Mouse (Mus musculus) T-helper 1 cell (primary cell): ENCODE results near the gene Sft2d1.
"Not testable (repeated sequence)": the region's sequence is repeated elsewhere in the genome, so short reads cannot be mapped to it uniquely, and the experiment has no call there.

ENCODE experiments used
- in situ Hi-C: fragments of 300-600 bp; cut with MboI, MseI; formaldehyde crosslinking; loops from one replicate; pipeline ENCODE4 v1.15.1; 2025; ENCODE audit warnings: high pct_unique_total_duplicates

Gene Sft2d1

DNA sequence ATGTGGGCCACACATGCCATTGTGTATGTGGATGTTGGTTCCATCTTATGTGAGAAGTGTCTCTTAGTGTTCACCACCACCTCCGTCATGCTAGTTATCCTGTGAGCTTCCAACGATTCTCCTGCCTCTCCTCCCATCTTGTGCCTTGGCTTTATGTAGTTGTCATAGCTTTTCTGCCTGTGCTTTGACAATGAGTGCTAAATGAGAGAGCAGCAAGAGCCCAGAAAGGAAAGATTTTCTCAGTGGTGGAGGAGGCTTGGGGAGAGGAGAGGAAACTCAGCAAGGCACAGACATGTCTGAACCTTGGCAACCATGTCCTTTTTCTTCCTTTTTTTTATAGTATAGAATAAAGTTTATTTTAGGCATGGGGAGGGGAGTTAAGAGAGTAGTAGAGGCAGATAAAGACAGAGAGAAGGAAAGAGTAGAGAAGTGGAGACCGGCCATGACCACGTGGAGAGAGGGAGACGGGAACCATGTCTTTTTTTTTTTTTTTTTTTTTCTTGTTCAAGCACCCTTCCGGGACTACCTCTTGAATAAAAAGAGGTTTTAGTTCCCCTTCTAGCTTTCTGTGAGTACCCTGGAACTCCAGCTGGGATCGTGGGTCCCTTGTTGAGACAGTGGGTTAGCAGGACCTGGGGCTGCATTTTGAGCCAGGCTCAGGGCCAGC, 8.0 kb upstream of the Sft2d1 start:
- in situ Hi-C loops = loop anchor here (5.0 kb wide), 1 partner anchor 106 kb away; no protein-coding TSS in a partner anchor

DNA sequence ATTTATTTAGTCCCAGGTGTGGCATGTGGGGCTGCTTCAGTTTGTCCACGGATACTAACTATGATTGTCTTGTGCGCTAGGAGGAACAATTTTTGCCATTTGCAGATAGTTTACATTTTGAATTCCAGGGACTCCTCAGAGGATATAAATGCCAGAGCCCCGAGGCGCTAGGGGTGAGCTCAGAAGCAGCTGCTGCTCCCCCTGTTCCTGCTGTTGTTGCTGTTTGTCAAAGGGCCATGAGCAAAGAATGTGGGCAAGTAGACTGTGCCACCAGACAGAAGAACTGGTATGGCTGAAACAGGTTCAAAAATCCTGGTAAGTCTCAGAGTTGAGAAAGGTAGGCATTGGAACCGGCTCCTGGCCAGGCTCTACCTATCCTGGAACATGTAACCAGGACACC, 7.2 kb upstream of the Sft2d1 start:
- in situ Hi-C loops = loop anchor here (5.0 kb wide), 1 partner anchor 106 kb away; no protein-coding TSS in a partner anchor

DNA sequence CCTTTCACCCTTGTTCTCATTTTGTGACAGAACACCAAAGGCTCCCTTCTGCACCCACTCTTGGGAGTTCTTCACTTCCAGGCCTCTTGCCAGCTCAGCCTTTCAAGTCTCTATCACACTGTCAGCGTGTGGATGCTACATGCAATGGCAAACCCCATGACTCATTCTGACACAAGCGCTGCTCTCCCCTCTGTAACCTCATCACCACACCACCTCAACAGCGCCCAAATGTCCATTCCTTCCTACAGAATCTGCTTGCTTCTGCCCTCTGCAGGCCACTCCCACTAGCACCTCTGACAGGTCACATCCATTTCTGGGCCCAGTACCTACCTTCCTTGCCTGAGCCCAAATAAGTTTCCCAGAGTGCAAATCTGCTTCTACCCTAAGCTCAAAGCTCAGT, 5.1 kb upstream of the Sft2d1 start:
- in situ Hi-C loops = no loop called here

DNA sequence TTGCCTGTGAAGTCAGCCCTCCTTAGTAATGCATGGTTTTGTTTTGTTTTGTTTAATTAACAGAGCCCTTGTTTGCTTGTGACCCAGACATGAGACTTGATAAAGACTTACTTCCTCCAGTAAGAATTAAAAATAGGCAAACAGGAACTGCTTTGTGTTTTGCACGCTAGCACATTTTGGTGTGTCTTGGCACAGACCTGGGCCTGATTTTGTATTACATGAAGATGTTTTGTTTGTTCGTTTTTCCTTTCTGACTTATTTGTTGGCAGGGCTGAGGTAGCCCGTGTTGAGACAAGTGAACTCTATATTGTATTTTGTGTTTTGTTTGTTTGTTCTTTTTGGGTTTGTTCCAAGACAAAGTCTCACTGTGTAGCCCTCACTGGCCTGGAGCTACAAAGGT, 849 bp downstream of the Sft2d1 start:
- in situ Hi-C loops = no loop called here

DNA sequence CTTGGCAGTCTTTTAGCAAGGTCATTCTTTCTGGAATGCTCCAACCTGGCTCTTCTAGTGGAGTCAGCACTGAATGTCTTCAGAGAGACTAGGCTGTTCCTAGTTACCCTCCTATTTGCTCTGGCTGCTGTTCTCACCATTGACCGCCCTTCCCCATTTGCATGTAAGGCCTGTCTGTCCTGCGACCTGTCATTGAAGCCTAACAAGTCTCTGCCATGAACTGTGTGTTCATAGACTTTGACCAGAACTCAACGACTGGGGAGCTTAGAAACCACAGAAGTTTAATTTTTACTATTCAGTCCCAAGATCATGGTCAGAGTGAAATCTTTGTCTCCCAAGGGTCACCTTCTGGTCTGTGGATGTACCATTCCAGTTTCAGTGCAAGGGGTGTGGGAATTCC, 3.1 kb downstream of the Sft2d1 start:
- in situ Hi-C loops = no loop called here

DNA sequence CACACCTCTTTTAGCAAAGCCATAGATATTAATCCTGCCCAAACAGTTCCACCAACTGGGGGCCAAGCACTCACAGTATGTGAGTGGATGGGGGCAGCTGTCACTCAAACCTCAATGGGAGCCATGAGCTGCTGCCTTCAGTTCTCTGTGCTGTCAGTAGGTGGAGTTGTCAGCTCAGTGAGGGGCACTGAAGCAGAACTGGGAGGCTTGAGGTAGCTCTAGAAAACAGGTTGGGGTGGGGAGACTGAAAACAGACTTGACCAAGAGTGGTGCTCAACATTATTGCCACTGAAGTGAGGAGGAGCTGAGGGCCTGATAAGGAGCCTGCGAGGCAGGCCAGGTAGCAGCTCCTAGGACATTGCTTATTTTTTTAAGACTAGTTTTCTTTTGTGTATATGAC, 5.3 kb downstream of the Sft2d1 start:
- in situ Hi-C loops = no loop called here

DNA sequence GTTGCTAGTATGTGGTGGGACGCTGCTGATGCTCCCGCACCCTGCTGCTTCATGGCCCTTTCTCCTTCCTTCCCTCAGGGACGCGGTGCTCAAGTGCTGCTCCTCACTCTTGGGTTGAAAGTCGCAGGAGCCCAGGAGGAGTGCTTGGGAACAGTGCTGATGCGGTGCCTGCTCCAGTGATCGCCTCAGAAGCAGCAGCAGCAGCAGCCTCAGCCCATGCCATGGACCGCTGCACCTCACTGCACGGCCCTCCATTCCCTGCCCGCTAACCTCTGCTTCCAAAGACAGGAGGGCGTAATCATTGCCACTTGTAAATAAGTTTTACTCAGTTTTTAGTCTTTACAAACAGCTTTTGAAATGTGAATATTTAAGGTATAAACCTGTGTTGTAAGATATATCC, 16.0 kb downstream of the Sft2d1 start:
- in situ Hi-C loops = not testable (repeated sequence)

DNA sequence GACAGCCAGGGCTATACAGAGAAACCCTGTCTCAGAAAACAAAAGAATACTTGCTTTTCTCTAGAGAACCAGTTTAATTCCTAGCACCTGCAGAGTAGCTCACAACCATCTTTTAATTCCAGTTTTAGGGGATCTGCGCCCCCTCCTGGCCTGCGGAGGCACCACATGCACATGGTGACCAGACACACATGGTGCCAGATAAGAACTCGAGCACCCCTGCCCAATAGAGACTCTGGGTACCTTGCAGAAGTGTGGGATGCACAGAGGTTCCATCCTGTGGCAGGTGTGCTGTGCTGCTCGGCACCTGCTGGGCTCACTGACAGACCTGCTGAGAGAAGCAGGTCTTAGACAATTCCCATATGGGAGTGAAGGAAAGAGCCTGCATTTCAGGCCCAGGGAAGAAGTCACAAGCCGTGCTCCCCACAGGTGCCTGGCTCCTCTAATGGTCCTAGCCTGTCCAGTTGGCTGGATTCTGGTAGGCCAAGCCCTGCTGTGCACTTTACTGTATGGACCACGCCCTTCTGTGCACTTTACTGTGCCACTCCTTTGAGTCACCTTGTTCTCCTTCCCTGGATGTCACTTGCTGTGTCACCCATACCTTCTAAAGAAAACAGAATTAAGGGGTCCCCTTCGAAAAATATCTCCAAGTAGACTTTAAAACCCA, 17.7 kb downstream of the Sft2d1 start:
- in situ Hi-C loops = no loop called here

DNA sequence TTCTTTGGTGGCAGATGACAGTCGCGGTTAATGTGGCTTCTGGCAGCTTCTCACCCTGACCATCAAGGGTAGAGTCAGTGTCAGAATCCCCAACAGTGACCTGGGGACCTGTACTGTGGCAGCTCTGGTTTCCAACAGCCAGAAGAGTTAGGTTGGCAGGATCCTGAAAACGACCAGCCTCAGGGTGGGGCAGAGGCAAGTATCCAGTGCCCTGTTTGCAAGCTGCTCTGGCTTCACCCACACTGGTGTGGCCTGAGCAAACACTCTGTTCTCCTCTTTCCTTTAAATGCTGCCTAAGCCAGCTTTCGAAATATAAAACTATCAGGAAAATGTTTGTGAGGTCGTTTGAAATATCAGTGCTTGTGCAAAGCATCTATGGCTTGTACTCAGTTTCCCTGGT, 19.7 kb downstream of the Sft2d1 start:
- in situ Hi-C loops = no loop called here

DNA sequence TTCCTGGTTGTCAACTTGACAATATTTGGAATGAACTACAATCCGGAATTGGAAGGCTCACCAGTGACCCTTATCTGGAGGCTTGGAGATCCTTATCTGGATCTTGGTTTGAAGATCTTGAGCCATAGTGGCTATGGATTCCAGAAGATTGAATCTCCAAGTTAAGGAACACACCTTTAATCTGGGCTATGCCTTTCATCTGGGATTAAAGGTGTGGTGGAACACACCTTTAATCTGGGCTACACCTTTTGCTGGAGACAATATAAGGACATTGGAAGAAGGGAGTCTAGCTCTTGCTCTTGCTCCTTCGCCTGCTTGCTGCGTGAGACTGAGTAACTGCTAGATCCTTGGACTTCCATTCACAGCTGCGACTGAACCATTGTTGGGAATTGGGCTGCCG, 26.3 kb downstream of the Sft2d1 start, which contains the start of gene Prr18:
Gene Prr18, plus strand, starts transcription at position 301 of the 400 bp plus-strand sequence.
- in situ Hi-C loops = not testable (repeated sequence)

DNA sequence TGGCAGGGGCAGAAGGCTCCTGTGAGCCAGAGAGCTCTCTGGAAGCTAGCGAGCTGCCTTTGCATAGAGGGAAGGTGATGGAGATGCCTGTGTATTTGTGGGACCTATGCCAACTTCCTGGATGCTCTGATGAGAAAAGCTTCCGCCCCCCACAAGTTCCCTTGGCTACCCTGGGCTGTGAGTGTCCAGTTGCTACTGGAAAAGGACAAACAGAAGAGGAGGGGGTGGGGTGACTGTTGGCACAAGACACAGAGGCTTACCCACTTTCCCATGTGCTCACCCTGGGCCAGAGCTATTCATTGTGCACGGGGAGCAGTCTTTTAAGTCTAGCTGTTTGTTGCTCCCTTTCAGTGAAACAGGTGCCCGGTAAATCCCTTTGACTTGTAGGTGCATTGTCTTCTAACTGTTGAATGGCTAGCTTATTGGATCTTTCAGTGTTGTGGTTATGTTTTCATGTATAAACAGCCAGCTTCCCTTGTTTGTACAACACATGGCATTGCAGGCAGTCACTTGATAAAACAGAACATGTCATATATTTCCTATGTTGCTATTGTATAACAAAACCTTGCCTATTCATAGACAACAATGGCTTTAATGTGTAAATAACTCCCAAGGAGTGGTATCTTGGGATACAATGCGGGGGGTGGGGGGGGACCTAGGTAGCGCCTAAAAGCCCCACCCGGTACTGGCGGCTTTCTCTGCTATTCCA, 28.9 kb downstream of the Sft2d1 start:
- in situ Hi-C loops = no loop called here

DNA sequence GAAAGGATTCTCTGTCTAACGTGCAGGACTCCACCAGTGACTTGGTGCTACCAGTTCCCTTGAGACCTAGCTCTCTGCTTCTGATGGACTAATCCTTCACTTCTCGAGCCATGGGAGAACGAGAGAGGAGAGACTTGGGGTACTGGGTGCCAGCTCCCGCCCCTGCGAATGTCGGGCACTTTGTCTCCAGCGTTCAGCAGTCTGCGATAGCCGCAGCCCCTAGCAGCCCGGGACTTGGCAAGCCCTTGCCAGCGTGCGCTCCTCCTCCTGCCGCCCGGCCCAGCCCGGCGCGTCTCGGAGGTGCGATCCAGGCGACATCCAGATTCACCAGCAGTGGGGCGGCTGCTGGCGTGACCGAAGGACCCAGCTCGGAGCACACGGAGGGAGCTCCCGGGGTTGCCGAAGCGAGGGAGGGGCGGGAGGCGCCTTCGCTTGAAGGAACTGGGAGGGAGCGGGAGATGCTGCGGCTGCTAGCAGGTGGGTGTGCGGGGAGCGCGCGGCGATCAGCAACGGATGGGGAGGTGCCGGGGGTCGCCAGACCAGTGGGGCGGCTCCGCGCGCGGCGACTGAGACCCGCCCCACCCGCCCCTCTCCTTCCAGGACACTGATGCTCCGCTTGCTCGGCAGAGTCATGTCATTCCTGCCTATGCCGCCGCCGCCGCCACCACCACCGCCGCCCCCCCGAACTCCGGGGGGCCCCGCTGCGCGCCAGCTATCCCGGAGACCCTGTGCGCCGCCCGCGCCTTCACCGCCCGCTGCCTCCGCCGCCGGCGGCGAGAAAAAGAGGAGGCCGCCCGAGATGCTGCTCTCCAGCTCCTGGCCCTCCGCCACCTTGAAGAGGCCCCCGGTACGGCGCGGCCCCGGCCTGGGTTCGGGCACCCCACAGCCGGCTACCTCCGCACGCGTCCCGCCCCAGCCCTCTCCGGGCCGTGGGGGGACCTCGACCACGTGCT, 29.8 kb downstream of the Sft2d1 start:
- in situ Hi-C loops = no loop called here

DNA sequence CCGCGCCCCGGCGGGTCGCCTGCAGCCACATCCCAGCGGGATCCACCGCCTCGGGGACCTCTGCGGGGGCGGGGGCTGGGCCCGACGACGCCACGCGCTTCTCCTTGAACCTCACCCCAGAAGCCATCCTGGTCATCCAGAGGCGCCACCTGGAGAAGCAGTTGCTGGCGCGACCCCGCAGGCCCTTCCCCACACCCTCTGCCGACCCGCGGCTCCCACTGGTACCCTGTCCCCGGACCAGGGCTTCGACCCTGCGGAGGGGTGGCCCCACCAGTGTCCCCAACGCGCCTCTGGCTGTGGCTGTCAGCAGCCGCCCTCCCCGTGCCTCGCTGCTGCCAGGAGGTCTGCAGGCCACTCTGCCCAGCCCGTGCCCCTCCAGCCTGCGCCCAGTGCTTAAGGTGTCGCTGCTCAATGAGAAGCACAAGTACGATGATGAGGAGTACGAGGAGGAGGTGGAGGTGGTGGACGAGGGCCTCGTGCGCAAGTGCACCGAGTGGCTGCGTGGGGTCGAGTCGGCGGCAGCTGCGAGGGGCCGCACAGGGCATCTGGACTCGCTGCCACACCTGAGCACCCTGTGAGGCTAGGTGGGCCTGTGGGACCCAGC, 30.6 kb downstream of the Sft2d1 start:
- in situ Hi-C loops = no loop called here

DNA sequence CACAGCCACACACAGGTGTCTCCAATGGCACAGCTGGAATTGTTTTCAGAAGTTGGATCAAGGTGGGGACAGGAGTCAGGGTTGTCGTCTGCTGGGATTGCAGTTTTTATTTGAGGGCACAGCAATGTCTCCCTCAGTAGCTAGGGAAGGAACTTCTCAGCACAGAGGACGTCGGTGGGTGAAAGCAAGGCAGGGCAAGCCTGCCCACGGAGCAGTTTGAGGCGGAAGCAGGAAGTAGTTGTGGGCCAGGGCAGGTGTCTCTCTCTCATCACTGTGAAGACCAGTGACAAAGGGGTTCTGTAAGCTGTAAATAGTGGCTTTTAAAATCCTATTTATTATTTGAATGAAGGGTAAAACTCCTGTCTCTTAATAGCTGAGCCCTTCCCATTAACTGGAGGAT, 31.8 kb downstream of the Sft2d1 start:
- in situ Hi-C loops = no loop called here

DNA sequence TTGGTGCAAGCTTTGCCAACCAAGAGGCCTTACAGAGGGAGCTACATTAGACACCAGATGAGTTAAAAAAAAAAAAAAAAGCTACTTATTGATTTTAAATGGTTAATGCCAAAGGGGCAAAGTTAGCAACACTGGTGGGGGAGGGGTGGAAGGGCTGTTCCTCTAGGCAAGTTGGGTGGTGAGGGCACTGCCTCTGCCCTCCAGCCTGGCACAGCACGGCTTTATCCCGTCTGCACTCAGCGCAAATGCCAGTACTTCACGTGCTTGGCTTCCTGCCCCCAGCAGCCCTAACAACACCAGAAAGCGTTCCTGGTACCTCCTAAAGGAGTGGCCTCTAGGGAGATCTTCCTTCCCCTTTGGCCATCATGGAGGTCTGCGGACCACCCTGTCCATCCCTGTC, 32.5 kb downstream of the Sft2d1 start:
- in situ Hi-C loops = no loop called here

DNA sequence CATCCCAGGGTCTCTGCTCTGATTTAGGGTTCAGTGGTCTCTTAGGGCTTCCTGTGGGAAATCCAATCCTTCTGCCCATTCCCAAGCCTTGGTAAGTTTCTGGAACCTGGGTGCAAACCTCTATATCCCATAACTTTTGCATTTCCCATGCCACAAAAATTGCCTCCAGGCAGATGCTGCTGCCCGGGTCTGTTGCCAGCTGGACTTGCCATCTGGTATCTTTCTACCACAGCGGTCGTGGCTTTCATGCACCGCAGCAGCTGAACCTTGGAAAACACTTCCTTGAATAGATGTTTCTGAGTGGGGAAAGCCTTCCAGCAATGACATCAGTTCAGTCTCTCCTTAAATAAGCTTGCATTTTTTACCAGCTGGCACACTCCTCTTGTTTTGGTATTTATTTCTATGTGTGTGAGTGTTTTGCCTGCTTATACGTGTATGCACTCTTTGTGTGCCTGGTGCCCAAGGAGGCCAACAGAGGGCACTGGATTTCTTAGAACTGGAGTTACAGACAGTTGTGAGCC, 36.9 kb downstream of the Sft2d1 start:
- in situ Hi-C loops = no loop called here

DNA sequence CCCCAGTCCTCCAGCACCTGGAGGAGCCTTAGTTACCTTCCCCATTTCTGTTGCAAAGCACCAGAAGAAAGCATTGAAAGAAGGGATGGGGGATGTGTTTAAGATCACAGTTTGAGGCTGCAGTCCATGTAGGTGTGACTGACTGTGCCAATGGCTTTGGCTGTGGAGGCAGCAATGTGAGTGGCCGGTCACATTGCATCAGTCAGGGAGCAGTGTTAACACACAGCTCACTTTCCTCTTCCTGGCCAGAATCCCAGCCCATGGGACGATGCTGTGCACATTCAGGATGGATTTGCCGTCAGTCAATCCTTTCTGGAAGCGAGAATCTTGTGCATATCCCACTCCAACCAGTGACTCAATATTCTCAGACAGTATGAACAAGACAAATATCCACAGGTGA, 38.0 kb downstream of the Sft2d1 start:
- in situ Hi-C loops = no loop called here

DNA sequence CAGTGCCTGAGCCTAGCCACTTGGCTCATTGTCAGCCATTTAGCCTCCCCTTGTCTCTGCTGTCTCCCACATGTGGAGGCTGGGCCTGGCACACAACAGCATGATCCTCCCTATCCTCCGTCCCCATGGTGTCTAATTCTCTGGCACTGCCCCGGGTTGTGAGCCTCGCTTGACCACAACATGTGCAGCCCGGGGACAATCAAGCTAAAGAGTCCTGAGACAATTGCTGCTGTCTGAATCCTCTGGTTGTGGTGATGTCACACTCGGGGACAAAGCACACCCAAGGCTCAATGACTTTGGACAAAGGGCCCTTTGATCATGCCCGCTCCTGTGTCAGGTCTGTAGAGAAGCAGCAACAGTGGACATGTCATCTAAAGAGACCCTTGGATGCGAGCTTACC, 40.2 kb downstream of the Sft2d1 start:
- in situ Hi-C loops = no loop called here

DNA sequence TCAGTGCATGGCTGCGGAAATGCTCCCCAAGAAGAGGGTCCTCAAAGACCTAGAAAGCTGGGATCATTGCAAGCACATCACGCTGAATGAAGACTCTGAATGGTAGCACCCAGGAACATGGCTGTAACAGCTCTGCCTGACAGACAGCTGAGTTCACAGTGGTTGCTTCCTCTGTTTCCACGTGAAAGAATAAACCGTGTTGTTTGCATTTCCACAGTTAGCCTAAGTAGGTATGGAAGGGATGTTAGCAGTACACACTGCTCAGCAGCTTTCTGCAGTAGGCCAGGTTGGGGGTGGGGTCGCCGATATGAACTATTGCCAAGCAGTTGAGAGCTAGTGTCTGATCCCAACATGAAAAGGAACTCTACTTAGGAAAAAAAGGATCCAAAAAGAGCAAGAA, 44.8 kb downstream of the Sft2d1 start, which contains the start of gene T2:
Gene T2, plus strand, starts transcription at position 301 of the 400 bp plus-strand sequence.
- in situ Hi-C loops = no loop called here

DNA sequence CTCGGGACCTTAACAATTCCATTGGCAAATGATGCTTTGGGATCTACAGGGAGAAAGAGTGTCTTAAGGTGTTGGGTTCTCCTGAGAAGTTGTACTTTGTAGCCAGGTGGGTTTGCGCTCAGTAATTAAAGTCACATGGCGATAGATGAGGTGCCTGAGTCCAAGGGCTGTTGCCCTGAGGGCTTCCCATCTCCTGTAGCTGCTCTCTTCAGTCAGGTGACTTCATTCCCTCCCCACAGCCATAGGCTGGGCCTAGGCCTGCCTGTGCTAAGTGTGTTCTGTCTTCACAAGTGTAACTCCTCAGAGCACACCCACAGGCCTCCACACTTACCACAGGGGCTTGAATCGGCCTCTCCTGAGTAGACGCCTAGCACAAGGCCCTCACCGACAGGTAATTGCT, 46.6 kb downstream of the Sft2d1 start:
- in situ Hi-C loops = no loop called here

DNA sequence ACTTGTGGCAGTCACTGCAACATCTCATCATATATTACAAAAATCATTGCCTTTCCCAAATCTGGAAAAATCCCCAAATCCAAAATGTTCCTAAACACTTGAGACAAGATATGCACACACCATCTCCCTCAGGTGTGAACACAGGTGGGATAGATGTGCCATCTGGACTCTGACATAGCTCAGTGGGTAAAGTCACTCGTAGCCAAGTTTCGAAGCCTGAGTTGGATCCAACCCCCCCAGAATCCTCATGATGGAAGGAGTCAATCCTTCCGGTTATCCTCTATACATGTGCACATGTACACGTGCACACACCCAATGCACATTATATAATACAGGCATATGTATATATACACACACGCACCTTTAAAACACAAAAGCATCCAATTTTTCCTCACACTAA, 50.0 kb downstream of the Sft2d1 start:
- in situ Hi-C loops = no loop called here
